Mouse (Mus musculus): ENCODE results near the gene Zmym3. TPM values are rescaled to one million over a fixed set of nuclear protein-coding genes. Genes with fewer than 3 reads are reported as not detected.

Gene Zmym3
- total and polyA plus RNA-seq, 2 experiments from 2014 or later: 129 to 226 TPM

- H3K27me3 ChIP-seq (ENCODE audit: insufficient read depth, low read length): no peaks in the 10 kb centered on the region
- DNase-seq (ENCODE audit: low spot score): no peak
- H3K4me3 ChIP-seq (ENCODE audit: low read depth, low read length): no peak overlapping the region
- no peak overlapping the region for H3K9ac ChIP-seq (replicated peaks; ENCODE audit: low read length, poor library complexity, severe bottlenecking)
- H3K36me3 ChIP-seq (ENCODE audit: insufficient read depth, low read length): no peaks in the 10 kb centered on the region
- no peaks in the 10 kb centered on the region for H3K4me1 ChIP-seq (ENCODE audit: insufficient read depth, low read length)
- H3K4me2 ChIP-seq (ENCODE audit: low read depth, low read length, poor library complexity, severe bottlenecking): no peak overlapping the region
- TF ChIP-seq CTCF (IDR thresholded peaks at IDR 0.05): no peak
- no peaks in the 10 kb centered on the region for H3K9me3 ChIP-seq (ENCODE audit: low read length)
- 23% methylated on average over 11 of the region's 11 CpGs for WGBS
- ATAC-seq (ENCODE audit: low FRiP score): no peak
- no peak overlapping the region for H3K27ac ChIP-seq (ENCODE audit: low read depth, low read length)
Measured at GRCm38 (mm10) chrX:101396459-101396858, 24.2 kb downstream of the Zmym3 start.

DNA sequence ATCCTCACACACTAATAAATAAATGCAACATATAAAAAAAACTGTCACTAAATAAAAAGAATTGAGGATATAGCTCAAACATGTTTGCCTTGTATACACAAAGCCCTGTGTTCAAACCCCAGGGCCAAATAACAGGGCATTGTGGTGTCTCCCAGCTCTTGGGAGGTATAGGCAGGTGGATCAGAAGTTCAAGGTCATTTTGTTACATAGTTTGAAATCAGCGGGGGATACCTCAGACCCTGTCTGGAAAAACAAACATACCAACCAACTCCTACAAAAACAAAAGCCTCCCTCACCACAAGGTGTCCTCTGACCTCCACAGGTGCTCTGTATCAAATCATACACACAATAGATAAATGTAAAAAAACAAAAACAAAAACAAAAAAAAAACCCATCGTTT is 26.3 kb downstream of the Zmym3 start:
- Histone ChIP-seq H3K9ac (replicated peaks; ENCODE audit: low read length, poor library complexity, severe bottlenecking) (no peak overlapping the region), H3K36me3 (ENCODE audit: insufficient read depth, low read length) (no peaks in the 10 kb centered on the region), H3K4me2 (ENCODE audit: low read depth, low read length, poor library complexity, severe bottlenecking) (no peak overlapping the region), H3K4me3 (ENCODE audit: low read depth, low read length) (no peak overlapping the region), H3K27me3 (ENCODE audit: insufficient read depth, low read length) (no peaks in the 10 kb centered on the region), H3K9me3 (ENCODE audit: low read length) (no peaks in the 10 kb centered on the region), H3K27ac (ENCODE audit: low read depth, low read length) (no peak overlapping the region), H3K4me1 (ENCODE audit: insufficient read depth, low read length) (no peaks in the 10 kb centered on the region)
- TF ChIP-seq CTCF (IDR thresholded peaks at IDR 0.05): no peak
- ATAC-seq (ENCODE audit: low FRiP score) (no peak), DNase-seq (ENCODE audit: low spot score) (no peak)
- 67% methylated on average over 2 of the region's 2 CpGs for WGBS

DNA sequence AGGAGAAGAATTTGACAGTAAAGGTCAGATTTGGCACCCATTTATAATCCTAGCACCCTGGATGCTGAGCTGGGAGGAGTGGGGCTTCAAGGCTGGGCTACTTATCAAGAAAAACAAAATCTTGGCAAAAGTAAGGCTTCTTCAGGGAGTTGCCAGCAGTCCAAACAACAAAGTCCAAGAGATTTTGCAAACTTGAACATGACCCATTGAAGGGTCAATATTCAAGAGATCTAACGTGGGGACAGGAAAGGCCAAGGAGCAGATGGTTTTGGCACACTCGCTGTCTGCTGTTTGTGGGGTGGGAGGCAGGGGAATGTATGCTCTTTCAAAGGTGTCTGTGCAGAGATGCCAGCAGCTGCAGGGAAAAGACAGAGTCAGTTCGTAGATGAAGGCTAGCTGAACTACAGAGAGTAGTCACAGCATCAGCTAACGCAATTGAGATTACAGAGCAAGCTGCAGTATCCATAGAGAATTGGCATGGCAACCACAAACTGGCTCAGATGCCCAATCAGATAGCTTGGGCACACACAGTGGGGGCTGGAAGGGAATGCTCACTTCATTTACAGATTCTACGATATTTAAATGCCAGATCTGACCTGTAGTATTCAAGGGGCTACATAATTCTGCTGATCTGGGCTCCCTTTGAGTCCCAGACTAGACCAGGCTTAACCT is 31.6 kb downstream of the Zmym3 start:
- no peaks in the 10 kb centered on the region; the same call in 1 of the 2 replicates for H3K27me3 ChIP-seq (ENCODE audit: insufficient read depth, low read length)
- H3K4me2 ChIP-seq (ENCODE audit: low read depth, low read length, poor library complexity, severe bottlenecking): no peak overlapping the region
- no peaks in the 10 kb centered on the region for H3K4me1 ChIP-seq (ENCODE audit: insufficient read depth, low read length)
- no peak overlapping the region for H3K9ac ChIP-seq (replicated peaks; ENCODE audit: low read length, poor library complexity, severe bottlenecking)
- H3K9me3 ChIP-seq (ENCODE audit: low read length): no peaks in the 10 kb centered on the region
- H3K27ac ChIP-seq (ENCODE audit: low read depth, low read length): no peak overlapping the region
- WGBS: 42% methylated on average over 5 of the region's 5 CpGs
- ATAC-seq (ENCODE audit: low FRiP score): peak; percentile 41
- H3K4me3 ChIP-seq (ENCODE audit: low read depth, low read length): no peak overlapping the region
- no peak for TF ChIP-seq CTCF (IDR thresholded peaks at IDR 0.05)
- peak; percentile 44 for DNase-seq (ENCODE audit: low spot score)
- H3K36me3 ChIP-seq (ENCODE audit: insufficient read depth, low read length): no peaks in the 10 kb centered on the region

DNA sequence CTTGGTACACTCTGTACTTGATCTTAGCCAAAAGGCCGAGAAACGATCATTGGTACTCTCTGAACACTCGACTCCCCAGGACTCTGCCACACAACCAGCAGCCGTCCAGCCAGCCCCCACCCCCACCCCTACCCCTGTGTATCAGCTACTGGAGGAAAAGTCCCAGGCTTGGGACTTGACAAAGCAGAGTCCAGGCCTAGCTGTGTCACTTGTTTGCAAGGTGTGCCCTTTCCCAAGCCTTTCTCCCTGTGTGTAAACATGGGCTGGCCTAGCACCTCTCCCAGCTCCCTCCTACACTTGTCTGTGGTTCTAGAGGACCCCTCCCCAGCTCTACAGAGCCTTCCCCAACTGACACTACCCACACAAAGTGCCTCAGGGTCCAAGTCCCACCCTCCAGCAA is 34.4 kb downstream of the Zmym3 start:
- 27% methylated on average over 4 of the region's 4 CpGs for WGBS
- no peaks in the 10 kb centered on the region; the same call in 1 of the 2 replicates for H3K27me3 ChIP-seq (ENCODE audit: insufficient read depth, low read length)
- TF ChIP-seq CTCF (IDR thresholded peaks at IDR 0.05): no peak
- no peak overlapping the region for H3K4me3 ChIP-seq (ENCODE audit: low read depth, low read length)
- H3K4me1 ChIP-seq (ENCODE audit: insufficient read depth, low read length): peaks cover 2% of the 10 kb centered on the region; the same call in 1 of the 2 replicates
- H3K9ac ChIP-seq (replicated peaks; ENCODE audit: low read length, poor library complexity, severe bottlenecking): no peak overlapping the region
- H3K36me3 ChIP-seq (ENCODE audit: insufficient read depth, low read length): no peaks in the 10 kb centered on the region
- no peak overlapping the region; the same call in 1 of the 2 replicates for H3K27ac ChIP-seq (ENCODE audit: low read depth, low read length)
- no peak for ATAC-seq (ENCODE audit: low FRiP score)
- DNase-seq (ENCODE audit: low spot score): no peak
- no peak overlapping the region for H3K4me2 ChIP-seq (ENCODE audit: low read depth, low read length, poor library complexity, severe bottlenecking)
- H3K9me3 ChIP-seq (ENCODE audit: low read length): no peaks in the 10 kb centered on the region

DNA sequence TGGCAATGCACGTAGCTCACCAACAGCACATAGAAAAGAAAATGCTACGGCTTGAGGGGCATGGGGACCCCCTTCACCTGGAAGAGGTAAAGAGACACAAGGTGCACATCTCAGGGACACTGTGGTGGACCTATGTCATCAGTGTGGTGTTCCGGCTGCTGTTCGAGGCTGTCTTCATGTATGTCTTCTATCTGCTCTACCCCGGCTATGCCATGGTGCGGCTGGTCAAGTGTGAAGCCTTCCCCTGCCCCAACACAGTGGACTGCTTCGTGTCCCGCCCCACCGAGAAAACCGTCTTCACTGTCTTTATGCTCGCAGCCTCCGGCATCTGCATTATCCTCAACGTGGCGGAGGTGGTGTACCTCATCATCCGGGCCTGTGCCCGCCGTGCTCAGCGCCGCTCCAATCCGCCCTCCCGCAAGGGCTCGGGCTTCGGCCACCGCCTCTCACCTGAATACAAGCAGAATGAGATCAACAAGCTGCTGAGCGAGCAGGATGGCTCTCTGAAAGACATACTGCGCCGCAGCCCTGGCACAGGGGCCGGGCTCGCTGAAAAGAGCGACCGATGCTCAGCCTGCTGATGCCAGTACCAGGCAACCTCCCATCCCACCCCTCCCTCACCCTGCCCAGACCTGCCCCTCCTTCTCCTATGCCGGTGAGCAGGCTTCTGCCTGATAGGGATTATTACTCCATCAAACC is 36.1 kb downstream of the Zmym3 start:
- Histone ChIP-seq H3K4me3 (ENCODE audit: low read depth, low read length) (peak overlapping the region; percentile 17), H3K27ac (ENCODE audit: low read depth, low read length) (peak overlapping the region; percentile 19; the same call in 1 of the 2 replicates), H3K4me2 (ENCODE audit: low read depth, low read length, poor library complexity, severe bottlenecking) (peak overlapping the region; percentile 37), H3K9me3 (ENCODE audit: low read length) (no peaks in the 10 kb centered on the region), H3K36me3 (ENCODE audit: insufficient read depth, low read length) (no peaks in the 10 kb centered on the region), H3K27me3 (ENCODE audit: insufficient read depth, low read length) (no peaks in the 10 kb centered on the region; the same call in 1 of the 2 replicates), H3K9ac (replicated peaks; ENCODE audit: low read length, poor library complexity, severe bottlenecking) (no peak overlapping the region), H3K4me1 (ENCODE audit: insufficient read depth, low read length) (peaks cover 2% of the 10 kb centered on the region; the same call in 1 of the 2 replicates)
- DNase-seq (ENCODE audit: low spot score) (peak; percentile 46), ATAC-seq (ENCODE audit: low FRiP score) (peak; percentile 71)
- WGBS: 22% methylated on average over 32 of the region's 32 CpGs
- no peak for TF ChIP-seq CTCF (IDR thresholded peaks at IDR 0.05)

- no peak for DNase-seq (ENCODE audit: low spot score)
- Histone ChIP-seq H3K9me3 (ENCODE audit: low read length) (no peaks in the 10 kb centered on the region), H3K9ac (replicated peaks; ENCODE audit: low read length, poor library complexity, severe bottlenecking) (no peak overlapping the region), H3K27me3 (ENCODE audit: insufficient read depth, low read length) (peaks cover 2% of the 10 kb centered on the region; the same call in 1 of the 2 replicates), H3K4me1 (ENCODE audit: insufficient read depth, low read length) (peaks cover 2% of the 10 kb centered on the region; the same call in 1 of the 2 replicates), H3K4me3 (ENCODE audit: low read depth, low read length) (no peak overlapping the region), H3K27ac (ENCODE audit: low read depth, low read length) (no peak overlapping the region), H3K36me3 (ENCODE audit: insufficient read depth, low read length) (no peaks in the 10 kb centered on the region), H3K4me2 (ENCODE audit: low read depth, low read length, poor library complexity, severe bottlenecking) (no peak overlapping the region)
- no peak for ATAC-seq (ENCODE audit: low FRiP score)
- TF ChIP-seq CTCF (IDR thresholded peaks at IDR 0.05): no peak
- WGBS: 34% methylated on average over 18 of the region's 18 CpGs
Measured at GRCm38 (mm10) chrX:101383455-101383854, 37.2 kb downstream of the Zmym3 start.

Data from midbrain, postnatal 0 days (tissue).